Mouse (Mus musculus): ENCODE measurements at regions not wholly inside any gene's neighbourhood (a gene's known extent, or its start where the extent isn't known, plus 50 kb on each side); places are given as distances from the start of the nearest gene placed in this dataset.
"Not testable (repeated sequence)": the region's sequence is repeated elsewhere in the genome, so short reads cannot be mapped to it uniquely, and the experiment has no call there.

DNA sequence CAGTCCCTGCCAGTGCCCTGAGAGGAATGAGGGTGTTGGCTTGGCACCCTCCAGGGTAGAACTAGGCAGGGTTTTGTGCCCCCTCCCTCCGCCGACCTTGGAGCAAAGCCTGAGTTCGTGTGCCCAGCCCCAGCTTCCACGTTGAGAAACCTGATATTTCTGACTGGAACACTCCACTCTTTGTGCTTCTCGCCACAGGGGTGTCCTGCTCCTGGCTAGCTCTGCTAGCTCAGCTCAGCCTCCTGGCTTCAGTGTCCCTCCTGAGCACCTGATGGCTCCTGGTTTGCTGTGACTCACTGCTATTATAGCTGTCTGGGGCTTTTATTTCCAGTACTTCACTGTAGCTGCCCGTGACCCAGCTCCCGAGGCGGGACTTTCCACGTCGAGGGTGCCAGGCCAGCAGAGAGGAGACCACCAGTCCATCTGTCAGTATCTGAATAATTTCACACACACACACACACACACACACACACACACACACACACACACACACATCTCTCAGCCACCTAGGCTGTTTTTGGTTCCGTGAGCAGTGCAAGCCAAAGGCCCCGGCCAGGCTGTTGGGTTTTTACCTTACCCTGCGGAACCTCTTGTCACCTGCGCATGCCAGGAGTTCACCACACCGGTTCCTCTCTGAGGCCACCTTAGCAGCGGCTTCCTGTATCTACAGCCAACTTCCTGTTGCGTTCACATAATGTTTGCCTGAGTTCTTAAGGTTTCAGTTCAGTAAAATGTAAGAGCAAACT is 102.8 kb upstream of the Gm9887 start:
- Histone ChIP-seq H3K4me2 (ENCODE audit: low read depth, low read length) (no peak overlapping the region), H3K9me3 (ENCODE audit: control insufficient read depth, low read length) (no peaks in the 10 kb centered on the region), H3K27ac (ENCODE audit: low read depth, low read length) (no peak overlapping the region), H3K36me3 (ENCODE audit: control insufficient read depth, insufficient read depth, low read length) (no peaks in the 10 kb centered on the region), H3K9ac (replicated peaks; ENCODE audit: low read depth, low read length) (no peak overlapping the region), H3K4me1 (ENCODE audit: control insufficient read depth, insufficient read depth, low read length) (peaks cover 5% of the 10 kb centered on the region; the same call in 1 of the 2 replicates), H3K4me3 (ENCODE audit: low read depth, low read length) (no peak overlapping the region), H3K27me3 (ENCODE audit: control insufficient read depth, insufficient read depth, low read length) (no peaks in the 10 kb centered on the region)
- WGBS: 69% methylated on average over 17 of the region's 17 CpGs
- 0 out of 2 replicates have a peak, but pooled peaks have one; percentile 33 for ATAC-seq (ENCODE audit: low read depth)

GRCm38 (mm10) chr12:69474141-69474915 is 102.1 kb upstream of the Gm9887 start:
- no peaks in the 10 kb centered on the region for H3K9me3 ChIP-seq (ENCODE audit: control insufficient read depth, low read length)
- H3K36me3 ChIP-seq (ENCODE audit: control insufficient read depth, insufficient read depth, low read length): no peaks in the 10 kb centered on the region
- H3K4me2 ChIP-seq (ENCODE audit: low read depth, low read length): no peak overlapping the region
- peaks cover 5% of the 10 kb centered on the region; the same call in 1 of the 2 replicates for H3K4me1 ChIP-seq (ENCODE audit: control insufficient read depth, insufficient read depth, low read length)
- no peak overlapping the region for H3K27ac ChIP-seq (ENCODE audit: low read depth, low read length)
- no peak overlapping the region for H3K4me3 ChIP-seq (ENCODE audit: low read depth, low read length)
- no peaks in the 10 kb centered on the region for H3K27me3 ChIP-seq (ENCODE audit: control insufficient read depth, insufficient read depth, low read length)
- ATAC-seq (ENCODE audit: low read depth): no peak
- no peak overlapping the region for H3K9ac ChIP-seq (replicated peaks; ENCODE audit: low read depth, low read length)
- WGBS: 49% methylated on average over 14 of the region's 14 CpGs

GRCm38 (mm10) chr12:69473379-69474057 is 101.3 kb upstream of the Gm9887 start:
- Histone ChIP-seq H3K27ac (ENCODE audit: low read depth, low read length) (no peak overlapping the region), H3K4me2 (ENCODE audit: low read depth, low read length) (no peak overlapping the region), H3K9me3 (ENCODE audit: control insufficient read depth, low read length) (no peaks in the 10 kb centered on the region), H3K36me3 (ENCODE audit: control insufficient read depth, insufficient read depth, low read length) (no peaks in the 10 kb centered on the region), H3K4me3 (ENCODE audit: low read depth, low read length) (no peak overlapping the region), H3K9ac (replicated peaks; ENCODE audit: low read depth, low read length) (no peak overlapping the region), H3K4me1 (ENCODE audit: control insufficient read depth, insufficient read depth, low read length) (peaks cover 5% of the 10 kb centered on the region; the same call in 1 of the 2 replicates), H3K27me3 (ENCODE audit: control insufficient read depth, insufficient read depth, low read length) (no peaks in the 10 kb centered on the region)
- 75% methylated on average over 13 of the region's 13 CpGs for WGBS
- ATAC-seq (ENCODE audit: low read depth): no peak

DNA sequence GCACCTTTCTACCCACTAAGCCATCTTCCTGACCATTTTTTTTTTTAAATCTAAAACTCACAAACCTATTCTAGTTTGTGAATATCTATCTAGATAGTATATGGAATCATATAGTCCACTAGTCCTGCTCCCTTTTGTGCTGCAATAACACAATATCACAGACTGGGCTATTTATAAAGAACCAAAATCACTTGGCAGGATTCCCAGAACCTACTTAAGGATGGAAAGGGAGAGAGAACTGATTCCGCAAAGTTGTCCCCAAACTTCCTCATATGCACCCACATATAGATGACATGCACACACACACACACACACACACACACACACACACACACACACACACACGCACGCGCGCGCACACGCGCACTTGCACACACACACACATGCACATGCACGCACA is 100.7 kb upstream of the Gm9887 start:
- H3K27ac ChIP-seq (ENCODE audit: low read depth, low read length): no peak overlapping the region
- H3K27me3 ChIP-seq (ENCODE audit: control insufficient read depth, insufficient read depth, low read length): no peaks in the 10 kb centered on the region
- H3K9me3 ChIP-seq (ENCODE audit: control insufficient read depth, low read length): no peaks in the 10 kb centered on the region
- no peak overlapping the region for H3K4me3 ChIP-seq (ENCODE audit: low read depth, low read length)
- 94% methylated on average over 9 of the region's 9 CpGs for WGBS
- no peaks in the 10 kb centered on the region for H3K36me3 ChIP-seq (ENCODE audit: control insufficient read depth, insufficient read depth, low read length)
- no peak overlapping the region for H3K9ac ChIP-seq (replicated peaks; ENCODE audit: low read depth, low read length)
- peaks cover 5% of the 10 kb centered on the region; the same call in 1 of the 2 replicates for H3K4me1 ChIP-seq (ENCODE audit: control insufficient read depth, insufficient read depth, low read length)
- ATAC-seq (ENCODE audit: low read depth): no peak
- H3K4me2 ChIP-seq (ENCODE audit: low read depth, low read length): no peak overlapping the region

DNA sequence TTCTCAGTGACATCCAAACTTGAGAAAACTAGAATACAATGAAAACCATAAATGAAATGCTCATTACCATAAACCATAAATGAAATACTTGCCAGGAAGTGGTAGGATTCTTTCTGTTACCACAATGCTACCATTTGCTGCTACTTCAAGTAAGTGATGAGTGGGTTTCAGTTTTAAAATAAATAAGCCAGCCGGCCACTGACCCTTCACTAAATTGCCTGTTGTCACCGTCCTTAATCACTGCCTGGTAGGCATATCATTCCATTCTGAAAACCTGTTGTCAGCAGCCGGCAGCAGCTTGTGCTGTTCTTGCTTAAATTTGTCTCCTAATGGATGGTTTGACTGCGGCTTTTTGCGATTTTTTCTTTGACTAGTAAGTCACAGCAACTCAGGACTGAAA is 99.6 kb upstream of the Gm9887 start:
- H3K27me3 ChIP-seq (ENCODE audit: control insufficient read depth, insufficient read depth, low read length): no peaks in the 10 kb centered on the region
- no peak overlapping the region for H3K4me2 ChIP-seq (ENCODE audit: low read depth, low read length)
- WGBS: 47% methylated on average over 5 of the region's 5 CpGs
- no peaks in the 10 kb centered on the region for H3K36me3 ChIP-seq (ENCODE audit: control insufficient read depth, insufficient read depth, low read length)
- H3K4me3 ChIP-seq (ENCODE audit: low read depth, low read length): no peak overlapping the region
- peaks cover 4% of the 10 kb centered on the region; the same call in 1 of the 2 replicates for H3K4me1 ChIP-seq (ENCODE audit: control insufficient read depth, insufficient read depth, low read length)
- no peak for ATAC-seq (ENCODE audit: low read depth)
- H3K27ac ChIP-seq (ENCODE audit: low read depth, low read length): no peak overlapping the region
- H3K9ac ChIP-seq (replicated peaks; ENCODE audit: low read depth, low read length): no peak overlapping the region
- H3K9me3 ChIP-seq (ENCODE audit: control insufficient read depth, low read length): no peaks in the 10 kb centered on the region

DNA sequence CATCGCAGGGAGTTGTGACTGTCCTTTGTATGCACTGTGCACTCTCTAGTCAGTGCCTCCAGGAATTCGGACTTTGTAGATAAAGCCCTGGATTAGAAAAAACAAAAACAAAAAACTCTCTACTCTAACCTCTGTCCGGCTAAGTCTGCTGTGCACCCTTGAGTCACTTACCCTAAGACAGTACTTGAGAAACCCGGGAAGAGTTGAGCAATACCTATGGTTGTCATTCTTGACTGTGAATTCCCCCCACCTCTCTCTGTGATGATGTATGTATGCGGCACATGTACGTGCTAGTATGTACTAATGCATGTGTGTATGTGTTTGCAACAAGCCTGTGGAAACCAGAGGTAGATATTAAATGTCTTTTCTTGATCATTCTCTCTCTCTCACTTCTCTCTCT is 96.7 kb upstream of the Gm9887 start:
- WGBS: 89% methylated on average over 6 of the region's 6 CpGs
- H3K9me3 ChIP-seq (ENCODE audit: control insufficient read depth, low read length): no peaks in the 10 kb centered on the region
- H3K4me3 ChIP-seq (ENCODE audit: low read depth, low read length): no peak overlapping the region

GRCm38 (mm10) chr12:69467363-69467762 is 95.1 kb upstream of the Gm9887 start:
- 81% methylated on average over 4 of the region's 4 CpGs for WGBS
- ATAC-seq (ENCODE audit: low read depth): no peak
- H3K4me1 ChIP-seq (ENCODE audit: control insufficient read depth, insufficient read depth, low read length): peaks cover under 1% of the 10 kb centered on the region; the same call in 1 of the 2 replicates
- no peak overlapping the region for H3K4me3 ChIP-seq (ENCODE audit: low read depth, low read length)
- H3K4me2 ChIP-seq (ENCODE audit: low read depth, low read length): no peak overlapping the region
- H3K36me3 ChIP-seq (ENCODE audit: control insufficient read depth, insufficient read depth, low read length): no peaks in the 10 kb centered on the region
- H3K27ac ChIP-seq (ENCODE audit: low read depth, low read length): no peak overlapping the region
- no peak overlapping the region for H3K9ac ChIP-seq (replicated peaks; ENCODE audit: low read depth, low read length)
- H3K27me3 ChIP-seq (ENCODE audit: control insufficient read depth, insufficient read depth, low read length): no peaks in the 10 kb centered on the region
- H3K9me3 ChIP-seq (ENCODE audit: control insufficient read depth, low read length): no peaks in the 10 kb centered on the region

More for the DNA sequence above, 96.7 kb upstream of the Gm9887 start:
- Histone ChIP-seq H3K4me2 (ENCODE audit: low read depth, low read length) (no peak overlapping the region), H3K4me1 (ENCODE audit: control insufficient read depth, insufficient read depth, low read length) (no peaks in the 10 kb centered on the region), H3K27me3 (ENCODE audit: control insufficient read depth, insufficient read depth, low read length) (no peaks in the 10 kb centered on the region), H3K36me3 (ENCODE audit: control insufficient read depth, insufficient read depth, low read length) (no peaks in the 10 kb centered on the region), H3K27ac (ENCODE audit: low read depth, low read length) (no peak overlapping the region), H3K9ac (replicated peaks; ENCODE audit: low read depth, low read length) (no peak overlapping the region)
- no peak for ATAC-seq (ENCODE audit: low read depth)

DNA sequence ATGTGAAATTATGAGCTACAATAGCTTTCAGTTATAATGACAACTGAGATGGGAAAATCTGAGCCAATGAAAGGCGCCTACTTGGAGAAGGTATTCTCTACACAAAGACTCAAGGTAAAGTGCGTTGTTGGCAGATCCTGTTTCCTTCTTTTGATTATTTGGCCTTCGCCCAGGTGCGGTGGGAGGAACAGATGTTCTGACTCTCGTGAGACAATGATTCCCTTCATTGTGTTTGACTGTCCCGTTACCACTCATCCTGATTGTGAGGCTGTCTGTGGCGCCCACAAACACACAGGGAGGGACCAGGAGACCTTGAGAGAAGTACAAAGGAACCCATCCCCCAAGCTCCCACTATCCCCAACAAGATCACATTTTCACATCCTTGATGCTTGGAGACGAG is 92.6 kb upstream of the Gm9887 start:
- Histone ChIP-seq H3K9me3 (ENCODE audit: control insufficient read depth, low read length) (no peaks in the 10 kb centered on the region), H3K27me3 (ENCODE audit: control insufficient read depth, insufficient read depth, low read length) (no peaks in the 10 kb centered on the region), H3K4me2 (ENCODE audit: low read depth, low read length) (no peak overlapping the region), H3K36me3 (ENCODE audit: control insufficient read depth, insufficient read depth, low read length) (no peaks in the 10 kb centered on the region), H3K27ac (ENCODE audit: low read depth, low read length) (no peak overlapping the region), H3K9ac (replicated peaks; ENCODE audit: low read depth, low read length) (no peak overlapping the region), H3K4me3 (ENCODE audit: low read depth, low read length) (no peak overlapping the region), H3K4me1 (ENCODE audit: control insufficient read depth, insufficient read depth, low read length) (peaks cover 6% of the 10 kb centered on the region; the same call in 1 of the 2 replicates)
- 85% methylated on average over 8 of the region's 8 CpGs for WGBS
- no peak for ATAC-seq (ENCODE audit: low read depth)

GRCm38 (mm10) chr12:69463327-69463726 is 91.1 kb upstream of the Gm9887 start:
- H3K4me1 ChIP-seq (ENCODE audit: control insufficient read depth, insufficient read depth, low read length); H3K4me3 ChIP-seq (ENCODE audit: low read depth, low read length); H3K9ac ChIP-seq (replicated peaks; ENCODE audit: low read depth, low read length); H3K4me2 ChIP-seq (ENCODE audit: low read depth, low read length); H3K27me3 ChIP-seq (ENCODE audit: control insufficient read depth, insufficient read depth, low read length); H3K9me3 ChIP-seq (ENCODE audit: control insufficient read depth, low read length); ATAC-seq (ENCODE audit: low read depth); H3K36me3 ChIP-seq (ENCODE audit: control insufficient read depth, insufficient read depth, low read length); H3K27ac ChIP-seq (ENCODE audit: low read depth, low read length): not testable (repeated sequence)
- 94% methylated on average over 6 of the region's 6 CpGs for WGBS

Measured in neural tube, embryonic 14.5 days (tissue).